Mouse (Mus musculus): Measurements from ENCODE around the gene Ptcd3.
"Not testable (repeated sequence)": the region's sequence is repeated elsewhere in the genome, so short reads cannot be mapped to it uniquely, and the experiment has no call there.

Gene Ptcd3

GRCm38 (mm10) chr6:71871396-71871795 is 37.2 kb downstream of the Ptcd3 start:
- DNase-seq (ENCODE audit: low spot score): no peak

GRCm38 (mm10) chr6:71868809-71869208 is 39.7 kb downstream of the Ptcd3 start:
- DNase-seq (ENCODE audit: low spot score): peak; percentile 42

- no peak for DNase-seq (ENCODE audit: low spot score)
Measured at GRCm38 (mm10) chr6:71867751-71868150, 40.8 kb downstream of the Ptcd3 start.

GRCm38 (mm10) chr6:71846906-71847305 is 61.6 kb downstream of the Ptcd3 start:
- not testable (repeated sequence) for DNase-seq (ENCODE audit: low spot score)

GRCm38 (mm10) chr6:71840597-71841290 is 67.8 kb downstream of the Ptcd3 start:
- no peak for DNase-seq (ENCODE audit: low spot score)

GRCm38 (mm10) chr6:71839815-71840214 is 68.7 kb downstream of the Ptcd3 start:
- no peak for DNase-seq (ENCODE audit: low spot score)

- DNase-seq (ENCODE audit: low spot score): no peak
Measured at GRCm38 (mm10) chr6:71836811-71837210, 71.7 kb downstream of the Ptcd3 start.

GRCm38 (mm10) chr6:71831581-71831960 is 77.0 kb downstream of the Ptcd3 start:
- DNase-seq (ENCODE audit: low spot score): peak; percentile 98

- peak; percentile 97 for DNase-seq (ENCODE audit: low spot score)
Measured at GRCm38 (mm10) chr6:71830690-71831580, 77.6 kb downstream of the Ptcd3 start, which contains the start of gene Immt. Gene Immt, plus strand, starts transcription at chr6:71831331.

Data from embryo, embryonic 10.5 days (tissue).